Mouse (Mus musculus): ENCODE measurements around the gene Olfr572. TPM values are rescaled to one million over a fixed set of nuclear protein-coding genes. Genes with fewer than 3 reads are reported as not detected.

Olfr572 gene
- polyA plus RNA-seq, 1 experiment from 2014 or later = not detected

- Histone ChIP-seq H3K36me3 (ENCODE audit: control insufficient read depth, insufficient read depth, low read length) (no peaks in the 10 kb centered on the region), H3K9me3 (ENCODE audit: control insufficient read depth, low read length) (no peaks in the 10 kb centered on the region), H3K4me1 (replicated peaks; ENCODE audit: control insufficient read depth, insufficient read depth, low read length) (no peaks in the 10 kb centered on the region), H3K4me2 (no peak overlapping the region), H3K4me3 (ENCODE audit: low read depth, low read length) (no peak overlapping the region), H3K9ac (ENCODE audit: low read depth, low read length) (no peak overlapping the region), H3K27me3 (replicated peaks; ENCODE audit: control insufficient read depth, insufficient read depth, low read length) (no peaks in the 10 kb centered on the region), H3K27ac (ENCODE audit: low read depth, low read length) (no peak overlapping the region)
- ATAC-seq (replicated peaks; ENCODE audit: low FRiP score) (peak; percentile 86), DNase-seq (ENCODE audit: low spot score) (no peak)
- 62% methylated on average over 1 of the region's 1 CpGs for WGBS
These were observed 19.2 kb downstream of the Olfr572 start for GRCm38 (mm10) chr7:102943417-102943816.

- Histone ChIP-seq H3K27ac (ENCODE audit: low read depth, low read length) (no peak within 1 kb of the TSS), H3K27me3 (replicated peaks; ENCODE audit: control insufficient read depth, insufficient read depth, low read length) (no peaks in the 10 kb centered on the region), H3K4me2 (no peak within 1 kb of the TSS), H3K36me3 (ENCODE audit: control insufficient read depth, insufficient read depth, low read length) (no peaks in the 10 kb centered on the region), H3K4me3 (ENCODE audit: low read depth, low read length) (no peak within 1 kb of the TSS), H3K9me3 (ENCODE audit: control insufficient read depth, low read length) (no peaks in the 10 kb centered on the region), H3K9ac (ENCODE audit: low read depth, low read length) (no peak within 1 kb of the TSS), H3K4me1 (replicated peaks; ENCODE audit: control insufficient read depth, insufficient read depth, low read length) (no peaks in the 10 kb centered on the region)
- WGBS = 88% methylated on average over 1 of the region's 1 CpGs
- ATAC-seq (replicated peaks; ENCODE audit: low FRiP score) (no peak), DNase-seq (ENCODE audit: low spot score) (no peak)
These were observed 24.0 kb downstream of the Olfr572 start, which contains the start of gene Olfr574 for GRCm38 (mm10) chr7:102948167-102948566. Gene Olfr574 (plus strand): TSS chr7:102948467.

- DNase-seq (ENCODE audit: low spot score) (no peak), ATAC-seq (replicated peaks; ENCODE audit: low FRiP score) (no peak)
- Histone ChIP-seq H3K4me3 (ENCODE audit: low read depth, low read length) (no peak overlapping the region), H3K4me2 (no peak overlapping the region), H3K4me1 (replicated peaks; ENCODE audit: control insufficient read depth, insufficient read depth, low read length) (no peaks in the 10 kb centered on the region), H3K9me3 (ENCODE audit: control insufficient read depth, low read length) (no peaks in the 10 kb centered on the region), H3K27ac (ENCODE audit: low read depth, low read length) (no peak overlapping the region), H3K9ac (ENCODE audit: low read depth, low read length) (no peak overlapping the region), H3K36me3 (ENCODE audit: control insufficient read depth, insufficient read depth, low read length) (no peaks in the 10 kb centered on the region), H3K27me3 (replicated peaks; ENCODE audit: control insufficient read depth, insufficient read depth, low read length) (no peaks in the 10 kb centered on the region)
- WGBS = 57% methylated on average over 1 of the region's 1 CpGs
These were observed 26.5 kb downstream of the Olfr572 start for GRCm38 (mm10) chr7:102950732-102951131.

GRCm38 (mm10) chr7:102958137-102958536 lies 33.9 kb downstream of the Olfr572 start:
- no peaks in the 10 kb centered on the region for H3K4me1 ChIP-seq (replicated peaks; ENCODE audit: control insufficient read depth, insufficient read depth, low read length)
- no peak overlapping the region for H3K4me3 ChIP-seq (ENCODE audit: low read depth, low read length)
- DNase-seq (ENCODE audit: low spot score) (no peak), ATAC-seq (replicated peaks; ENCODE audit: low FRiP score) (no peak)
- no peaks in the 10 kb centered on the region for H3K9me3 ChIP-seq (ENCODE audit: control insufficient read depth, low read length)
- no peaks in the 10 kb centered on the region for H3K36me3 ChIP-seq (ENCODE audit: control insufficient read depth, insufficient read depth, low read length)
- WGBS = 56% methylated on average over 3 of the region's 3 CpGs
- peak overlapping the region; percentile 43; the same call in 1 of the 2 replicates for H3K27ac ChIP-seq (ENCODE audit: low read depth, low read length)
- H3K27me3 ChIP-seq (replicated peaks; ENCODE audit: control insufficient read depth, insufficient read depth, low read length) = no peaks in the 10 kb centered on the region
- no peak overlapping the region for H3K4me2 ChIP-seq
- no peak overlapping the region for H3K9ac ChIP-seq (ENCODE audit: low read depth, low read length)

GRCm38 (mm10) chr7:102958593-102958992 lies 34.4 kb downstream of the Olfr572 start, which contains the start of gene Olfr575:
Gene Olfr575 (minus strand): TSS chr7:102958775.
- Histone ChIP-seq H3K9ac (ENCODE audit: low read depth, low read length) (no peak within 1 kb of the TSS), H3K4me3 (ENCODE audit: low read depth, low read length) (no peak within 1 kb of the TSS), H3K4me1 (replicated peaks; ENCODE audit: control insufficient read depth, insufficient read depth, low read length) (no peaks in the 10 kb centered on the region), H3K27ac (ENCODE audit: low read depth, low read length) (peak within 1 kb of the TSS; percentile 43; the same call in 1 of the 2 replicates), H3K27me3 (replicated peaks; ENCODE audit: control insufficient read depth, insufficient read depth, low read length) (no peaks in the 10 kb centered on the region), H3K9me3 (ENCODE audit: control insufficient read depth, low read length) (no peaks in the 10 kb centered on the region), H3K4me2 (no peak within 1 kb of the TSS), H3K36me3 (ENCODE audit: control insufficient read depth, insufficient read depth, low read length) (no peaks in the 10 kb centered on the region)
- DNase-seq (ENCODE audit: low spot score) = no peak
- WGBS = 21% methylated on average over 1 of the region's 1 CpGs
- ATAC-seq (replicated peaks; ENCODE audit: low FRiP score) = peak; percentile 92

- H3K4me1 ChIP-seq (replicated peaks; ENCODE audit: control insufficient read depth, insufficient read depth, low read length) = no peaks in the 10 kb centered on the region
- 22% methylated on average over 2 of the region's 2 CpGs for WGBS
- DNase-seq (ENCODE audit: low spot score) (no peak), ATAC-seq (replicated peaks; ENCODE audit: low FRiP score) (no peak)
- H3K9ac ChIP-seq (ENCODE audit: low read depth, low read length) = no peak within 1 kb of the TSS
- no peaks in the 10 kb centered on the region for H3K27me3 ChIP-seq (replicated peaks; ENCODE audit: control insufficient read depth, insufficient read depth, low read length)
- no peaks in the 10 kb centered on the region for H3K36me3 ChIP-seq (ENCODE audit: control insufficient read depth, insufficient read depth, low read length)
- no peaks in the 10 kb centered on the region for H3K9me3 ChIP-seq (ENCODE audit: control insufficient read depth, low read length)
- H3K4me2 ChIP-seq = no peak within 1 kb of the TSS
- H3K27ac ChIP-seq (ENCODE audit: low read depth, low read length) = no peak within 1 kb of the TSS
- H3K4me3 ChIP-seq (ENCODE audit: low read depth, low read length) = no peak within 1 kb of the TSS
These were observed 38.2 kb downstream of the Olfr572 start, which contains the start of gene Olfr576 for GRCm38 (mm10) chr7:102962360-102962759. Gene Olfr576 (plus strand): TSS chr7:102962660.

GRCm38 (mm10) chr7:102974399-102974798 lies 50.2 kb downstream of the Olfr572 start:
- ATAC-seq (replicated peaks; ENCODE audit: low FRiP score) (no peak), DNase-seq (ENCODE audit: low spot score) (no peak)
- no peaks in the 10 kb centered on the region for H3K9me3 ChIP-seq (ENCODE audit: control insufficient read depth, low read length)
- no peak overlapping the region for H3K9ac ChIP-seq (ENCODE audit: low read depth, low read length)
- no peaks in the 10 kb centered on the region for H3K4me1 ChIP-seq (replicated peaks; ENCODE audit: control insufficient read depth, insufficient read depth, low read length)
- no peaks in the 10 kb centered on the region for H3K27me3 ChIP-seq (replicated peaks; ENCODE audit: control insufficient read depth, insufficient read depth, low read length)
- 46% methylated on average over 1 of the region's 1 CpGs for WGBS
- H3K4me2 ChIP-seq = no peak overlapping the region
- no peak overlapping the region for H3K27ac ChIP-seq (ENCODE audit: low read depth, low read length)
- no peak overlapping the region for H3K4me3 ChIP-seq (ENCODE audit: low read depth, low read length)
- no peaks in the 10 kb centered on the region for H3K36me3 ChIP-seq (ENCODE audit: control insufficient read depth, insufficient read depth, low read length)

- H3K9me3 ChIP-seq (ENCODE audit: control insufficient read depth, low read length) = no peaks in the 10 kb centered on the region
- H3K27me3 ChIP-seq (replicated peaks; ENCODE audit: control insufficient read depth, insufficient read depth, low read length) = no peaks in the 10 kb centered on the region
- H3K4me2 ChIP-seq = no peak within 1 kb of the TSS
- 67% methylated on average over 2 of the region's 2 CpGs for WGBS
- DNase-seq (ENCODE audit: low spot score) (no peak), ATAC-seq (replicated peaks; ENCODE audit: low FRiP score) (no peak)
- H3K4me3 ChIP-seq (ENCODE audit: low read depth, low read length) = no peak within 1 kb of the TSS
- no peak within 1 kb of the TSS for H3K27ac ChIP-seq (ENCODE audit: low read depth, low read length)
- H3K36me3 ChIP-seq (ENCODE audit: control insufficient read depth, insufficient read depth, low read length) = no peaks in the 10 kb centered on the region
- no peaks in the 10 kb centered on the region for H3K4me1 ChIP-seq (replicated peaks; ENCODE audit: control insufficient read depth, insufficient read depth, low read length)
- H3K9ac ChIP-seq (ENCODE audit: low read depth, low read length) = no peak within 1 kb of the TSS
These were observed 51.6 kb downstream of the Olfr572 start, which contains the start of gene Olfr577 for GRCm38 (mm10) chr7:102975843-102976242. Gene Olfr577 (minus strand): TSS chr7:102975943.
